Mouse (Mus musculus) gastrocnemius, adult 8-10 months (tissue): ENCODE measurements around the gene Glis1. TPM values are rescaled to one million over a fixed set of nuclear protein-coding genes. Genes with fewer than 3 reads are reported as not detected.

Source experiments
- DNase-seq, 2 experiments: peaks; one replicate each; pipeline ENCODE4 v3.0.0; 2022; ENCODE audit warnings: low spot score in 2 of 2
- microRNA-seq: library from miRNA; unstranded; fragments of <30 nt; microRNA quantifications from one replicate; pipeline ENCODE4 v1.2.0, GENCODE M21; 2022
- total RNA-seq, 4 experiments: library from RNA; stranded (reverse); gene quantifications; 2 replicates each; pipeline ENCODE4 v1.2.4; 2022

The Glis1 gene
- total RNA-seq, 4 experiments from 2014 or later, result 0.12 to 0.58 (median 0.31) TPM; not detected in 1

- DNase-seq, result no peak
Measured at GRCm38 (mm10) chr4:107681099-107681849, 246.9 kb downstream of the Glis1 start.

DNA sequence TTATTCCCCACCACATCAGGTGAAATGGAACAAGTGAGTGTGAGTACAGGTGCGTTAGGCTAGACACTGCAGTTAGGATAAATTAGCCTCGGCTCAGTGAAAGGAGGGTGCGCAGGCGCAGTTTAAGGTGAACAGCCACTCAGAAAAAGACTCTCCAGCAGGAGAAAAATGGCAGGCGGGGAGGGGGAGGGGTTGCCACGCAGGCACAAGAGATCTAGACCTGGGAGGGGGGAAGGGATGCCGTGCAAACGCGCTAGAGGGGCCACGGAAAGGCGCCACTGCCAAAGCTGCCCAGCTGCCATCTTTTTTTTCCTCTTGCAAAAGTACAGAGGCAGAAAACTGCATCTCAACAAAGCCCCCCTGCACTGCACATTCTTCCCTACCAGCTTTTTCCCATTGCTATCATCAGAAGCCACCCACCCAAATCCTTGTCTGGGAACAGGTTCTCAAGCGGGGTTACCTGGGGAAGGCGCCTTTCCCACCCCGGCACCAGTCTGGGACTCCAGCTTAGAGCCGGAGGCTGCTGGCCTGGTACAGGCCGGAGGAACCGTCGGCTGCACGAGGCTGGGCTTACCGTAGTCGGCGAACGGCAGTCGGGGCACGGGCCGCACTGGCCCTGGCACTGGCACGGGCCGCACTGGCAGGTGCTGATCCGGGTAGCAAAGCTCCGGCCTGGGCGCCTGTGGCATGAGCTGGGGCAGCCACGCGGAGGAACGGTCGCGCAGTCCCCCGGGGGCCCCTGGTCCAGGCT, 248.8 kb downstream of the Glis1 start:
- no peak for DNase-seq

- DNase-seq, result no peak
Measured at GRCm38 (mm10) chr4:107684130-107684529, 249.7 kb downstream of the Glis1 start, which contains the start of gene Dmrtb1. Dmrtb1 (minus strand) TSS chr4:107684230.

Small RNA genes within 50 kb of the gene (microRNA-seq; reads per million reads assigned to microRNA genes)
- gene Gm24804, result not detected

Other genes starting within 250 kb of the Glis1 start
- not detected for gene Ldlrad1, start 225.4 kb upstream of the Glis1 start, total RNA-seq
- 10 to 100 TPM in 1 of 4 experiments, 1 to 10 TPM in 3; 7.1 to 11.4 (median 8.4) TPM for gene Lrrc42, start 181.1 kb upstream of the Glis1 start, total RNA-seq
- gene Hspb11, start 181.0 kb upstream of the Glis1 start, total RNA-seq, result 1 to 10 TPM; 6.2 to 9.1 (median 7.1) TPM
- gene Dio1, start 127.4 kb upstream of the Glis1 start, total RNA-seq, result under 1 TPM in 1 of 4 experiments, not detected in 3; 0.16 TPM
- gene Yipf1, start 120.2 kb upstream of the Glis1 start, total RNA-seq, result 1 to 10 TPM; 7.4 to 9.7 (median 8.9) TPM
- 1 to 10 TPM; 5.8 to 9.5 (median 6.5) TPM for gene Ndc1, start 66.8 kb upstream of the Glis1 start, total RNA-seq
- gene Dmrtb1, start 249.6 kb downstream of the Glis1 start, total RNA-seq, result not detected